ENCODE assay signal across 27 mouse cellular contexts in genomic region chr3:120854322-120854721, GRCm38 (mm10).
DNase-seq lines count a peak whose midpoint lies in the region; ATAC-seq and TF ChIP-seq lines count a peak whose summit lies in the region.
"Had no signal": no experiment of that assay in that cellular context is flagged by ENCODE, and none has a peak within 500 bp of the region (broad histone marks: within the 10 kb centered on the region; RNA-seq: fewer than 3 reads in every experiment).

No protein-coding gene starts in this region.

- H3K4me1 ChIP-seq in heart, embryonic 12.5 days (replicated peaks), result no peaks in the 10 kb centered on the region
- no peaks in the 10 kb centered on the region for H3K4me1 ChIP-seq in lung, embryonic 15.5 days
- H3K4me1 ChIP-seq in lung, adult 2 months (ENCODE audit: control insufficient read depth, insufficient read depth, low read length), result no peaks in the 10 kb centered on the region
- H3K4me1 ChIP-seq: embryonic facial prominence, embryonic 15.5 days; forebrain, embryonic 10.5 days; forebrain, embryonic 12.5 days had no signal

- H3K27me3 ChIP-seq in heart, embryonic 12.5 days (replicated peaks), result no peaks in the 10 kb centered on the region
- no peaks in the 10 kb centered on the region for H3K27me3 ChIP-seq in lung, embryonic 15.5 days
- H3K27me3 ChIP-seq: CH12.LX; embryonic facial prominence, embryonic 13.5 days; embryonic facial prominence, embryonic 15.5 days; forebrain, embryonic 12.5 days had no signal

- H3K9ac ChIP-seq in heart, embryonic 12.5 days, result no peak overlapping the region
- no peak overlapping the region for H3K9ac ChIP-seq in lung, embryonic 15.5 days
- H3K9ac ChIP-seq: embryonic facial prominence, embryonic 13.5 days; embryonic facial prominence, embryonic 15.5 days; forebrain, embryonic 12.5 days had no signal

- H3K36me3 ChIP-seq in heart, embryonic 12.5 days, result no peaks in the 10 kb centered on the region
- no peaks in the 10 kb centered on the region for H3K36me3 ChIP-seq in lung, embryonic 15.5 days
- H3K36me3 ChIP-seq: embryonic facial prominence, embryonic 13.5 days; embryonic facial prominence, embryonic 15.5 days; forebrain, embryonic 10.5 days; forebrain, embryonic 12.5 days; G1E had no signal

- 82% methylated on average over 3 of the region's 3 CpGs for WGBS in heart, embryonic 12.5 days
- 63% methylated on average over 3 of the region's 3 CpGs for WGBS in lung, embryonic 15.5 days
- WGBS in lung, adult 2 months, result 60% methylated on average over 3 of the region's 3 CpGs

- TF ChIP-seq CTCF in lung, adult 2 months (IDR thresholded peaks at IDR 0.05; ENCODE audit: insufficient read depth, low read length), result no peak

- H3K9me3 ChIP-seq in heart, embryonic 12.5 days (replicated peaks), result no peaks in the 10 kb centered on the region
- no peaks in the 10 kb centered on the region for H3K9me3 ChIP-seq in lung, embryonic 15.5 days
- H3K9me3 ChIP-seq: embryonic facial prominence, embryonic 13.5 days; embryonic facial prominence, embryonic 15.5 days; forebrain, embryonic 10.5 days; forebrain, embryonic 12.5 days had no signal

- no peak for TF ChIP-seq POLR2A in lung, adult 2 months (IDR thresholded peaks at IDR 0.05; ENCODE audit: borderline replicate concordance, extremely low read depth, low read depth, low read length)

- H3K4me3 ChIP-seq in heart, embryonic 12.5 days, result no peak overlapping the region
- no peak overlapping the region for H3K4me3 ChIP-seq in lung, embryonic 15.5 days
- H3K4me3 ChIP-seq in lung, adult 2 months (replicated peaks; ENCODE audit: extremely low read depth, low read depth, low read length), result no peak overlapping the region
- H3K4me3 ChIP-seq: embryonic facial prominence, embryonic 13.5 days; embryonic facial prominence, embryonic 15.5 days; erythroblast, embryonic 14.5 days; forebrain, embryonic 10.5 days; forebrain, embryonic 12.5 days had no signal

- ATAC-seq in heart, embryonic 12.5 days (ENCODE audit: insufficient number of reproducible peaks, low FRiP score), result no peak
- ATAC-seq in lung, embryonic 15.5 days (ENCODE audit: borderline replicate concordance, extremely low read depth, low FRiP score, low TSS enrichment), result peak; percentile 55; the same call in 1 of the 2 replicates
- ATAC-seq: CD4-positive, CD25-positive, alpha-beta regulatory T cell, adult 4 months; forebrain, embryonic 14.5 days; forebrain, embryonic 16.5 days had no signal

- DNase-seq in heart, adult 11 months, result peak; percentile 44
- no peak for DNase-seq in lung, adult 2 months
- peak; percentile 12 for DNase-seq in retina, embryonic 14.5 days (ENCODE audit: low spot score)
- no peak for DNase-seq in retina, postnatal 1 day
- DNase-seq: adrenal gland, adult 2 months; adrenal gland, postnatal 10 days; adrenal gland, postnatal 25 days; B cell, adult 2 months; cerebellum, adult 11 months; cerebellum, adult 18-20 months; cerebellum, adult 8-10 months; cerebellum, adult 9-11 months; cerebellum, postnatal 14 days; cerebellum, postnatal 36 days; embryo, embryonic 11 days had no signal

- no peak overlapping the region for H3K4me2 ChIP-seq in heart, embryonic 12.5 days
- H3K4me2 ChIP-seq in lung, embryonic 15.5 days, result no peak overlapping the region
- H3K4me2 ChIP-seq: embryonic facial prominence, embryonic 13.5 days; embryonic facial prominence, embryonic 15.5 days; forebrain, embryonic 12.5 days had no signal

- no peak overlapping the region for H3K27ac ChIP-seq in heart, embryonic 12.5 days (ENCODE audit: poor library complexity, severe bottlenecking)
- no peak overlapping the region for H3K27ac ChIP-seq in lung, embryonic 15.5 days
- H3K27ac ChIP-seq: embryonic facial prominence, embryonic 13.5 days; embryonic facial prominence, embryonic 15.5 days; forebrain, embryonic 10.5 days; forebrain, embryonic 12.5 days had no signal

Comparison
In these comparisons a context has a peak if more than half of its experiments do, and no peak if none do; other contexts are left out.
1. DNase-seq: peak in heart, adult 11 months (single experiment) and retina, embryonic 14.5 days (single experiment); none in lung, adult 2 months (single experiment) and retina, postnatal 1 day (single experiment).